Mouse (Mus musculus): ENCODE results near the gene Mt2.

GRCm38 (mm10) chr8:94206256-94206655, 33.8 kb downstream of the Mt2 start:
- TF ChIP-seq CTCF (IDR thresholded peaks at IDR 0.05; ENCODE audit: extremely low read depth, insufficient read length, insufficient replicate concordance, low read depth, low read length), result no peak
- no peak for TF ChIP-seq POLR2A (IDR thresholded peaks at IDR 0.05; ENCODE audit: low read depth, low read length)
